In the genomic region with DNA sequence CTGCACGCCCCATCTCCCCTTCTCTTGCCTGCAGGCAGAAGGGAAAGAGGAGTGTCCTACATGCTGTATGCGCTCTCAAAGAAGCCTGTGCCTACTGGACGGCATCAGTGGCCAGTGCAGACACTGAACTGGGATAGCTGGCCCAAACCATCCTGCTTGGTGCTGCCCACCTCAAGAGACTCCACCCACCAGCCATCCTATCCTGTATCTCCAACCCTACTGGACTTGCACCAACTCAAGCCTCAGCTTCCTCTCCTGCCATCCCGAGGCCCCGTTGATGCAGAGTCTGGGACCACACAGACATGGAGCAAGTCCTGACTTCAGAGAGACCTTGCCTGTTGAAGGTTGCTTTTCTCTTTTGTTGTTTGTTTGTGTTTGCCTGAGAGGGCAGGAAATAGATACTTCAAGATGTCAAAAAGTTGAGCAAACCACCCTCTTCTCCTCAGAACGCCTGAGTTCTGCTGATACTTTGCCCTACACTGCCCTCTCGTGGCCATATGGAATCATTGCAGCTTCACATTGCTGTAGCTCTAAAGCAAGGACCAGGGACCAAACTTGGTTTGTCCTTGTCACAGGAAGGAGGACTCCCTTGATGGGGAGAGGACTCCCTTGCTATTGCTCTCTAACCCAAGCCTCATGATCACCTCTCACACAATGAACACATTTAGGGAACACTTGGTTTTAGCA, we compare ENCODE assay signal across 9 mouse cellular contexts. TPM values are rescaled to one million over a fixed set of nuclear protein-coding genes. Genes with fewer than 3 reads are reported as not detected.
DNase-seq lines count a peak whose midpoint lies in the region; ATAC-seq and TF ChIP-seq lines count a peak whose summit lies in the region.
"Had no signal": no experiment of that assay in that cellular context is flagged by ENCODE, and none has a peak within 500 bp of the region (broad histone marks: within the 10 kb centered on the region; RNA-seq: fewer than 3 reads in every experiment).

No protein-coding gene starts in this region.

- no peak overlapping the region for H3K4me2 ChIP-seq in kidney, postnatal 0 days (ENCODE audit: low read length)
- no peak overlapping the region for H3K4me2 ChIP-seq in liver, embryonic 11.5 days
- no peak overlapping the region for H3K4me2 ChIP-seq in stomach, embryonic 15.5 days
- H3K4me2 ChIP-seq: embryonic facial prominence, embryonic 15.5 days had no signal

- H3K27me3 ChIP-seq in kidney, postnatal 0 days (ENCODE audit: insufficient read depth, low read length) = no peaks in the 10 kb centered on the region
- H3K27me3 ChIP-seq in liver, embryonic 11.5 days (replicated peaks; ENCODE audit: control insufficient read depth, insufficient read depth, low read length) = peaks cover 4% of the 10 kb centered on the region; the same call in 1 of the 2 replicates
- H3K27me3 ChIP-seq in stomach, embryonic 15.5 days (replicated peaks) = no peaks in the 10 kb centered on the region
- H3K27me3 ChIP-seq: embryonic facial prominence, embryonic 15.5 days had no signal

- ATAC-seq in granulocyte monocyte progenitor cell, adult 5-6 weeks (replicated peaks; ENCODE audit: poor library complexity, severe bottlenecking) = peak; percentile 87
- 0 out of 2 replicates have a peak, but pooled peaks have one; percentile 31 for ATAC-seq in kidney, postnatal 0 days (replicated peaks; ENCODE audit: low FRiP score, low read depth)
- no peak for ATAC-seq in liver, embryonic 11.5 days (replicated peaks; ENCODE audit: low FRiP score)
- ATAC-seq in stomach, embryonic 15.5 days (ENCODE audit: insufficient read depth, low FRiP score, low read depth) = peak; percentile 15; the same call in 1 of the 2 replicates

- no peaks in the 10 kb centered on the region for H3K4me1 ChIP-seq in kidney, postnatal 0 days (replicated peaks; ENCODE audit: insufficient read depth, low read length)
- no peaks in the 10 kb centered on the region for H3K4me1 ChIP-seq in liver, embryonic 11.5 days (replicated peaks; ENCODE audit: control insufficient read depth, insufficient read depth, low read length)
- H3K4me1 ChIP-seq in stomach, embryonic 15.5 days = no peaks in the 10 kb centered on the region
- H3K4me1 ChIP-seq: embryonic facial prominence, embryonic 15.5 days had no signal

- peak; percentile 80 to 81 for DNase-seq in B cell, adult 2 months
- peak; percentile 50 for DNase-seq in adrenal gland, adult 8-10 months
- DNase-seq in embryo, embryonic 11.5 days (ENCODE audit: low read depth, low spot score) = peak; percentile 63
- DNase-seq in kidney, postnatal 0 days (ENCODE audit: low spot score) = peak; percentile 88
- DNase-seq in liver, embryonic 11.5 days (ENCODE audit: low spot score) = peak; percentile 44
- DNase-seq in neural tube, embryonic 10.5 days (ENCODE audit: extremely low spot score, low spot score) = peak; percentile 74

- TF ChIP-seq CTCF in kidney, postnatal 0 days (IDR thresholded peaks at IDR 0.05; ENCODE audit: low read depth) = peak; percentile 93

- no peak overlapping the region for H3K27ac ChIP-seq in kidney, postnatal 0 days
- H3K27ac ChIP-seq in liver, embryonic 11.5 days (ENCODE audit: low read depth, low read length) = no peak overlapping the region
- H3K27ac ChIP-seq in stomach, embryonic 15.5 days = no peak overlapping the region
- H3K27ac ChIP-seq: embryonic facial prominence, embryonic 15.5 days had no signal

- no peak overlapping the region for H3K9ac ChIP-seq in kidney, postnatal 0 days (ENCODE audit: low read depth, low read length)
- no peak overlapping the region for H3K9ac ChIP-seq in liver, embryonic 11.5 days (ENCODE audit: low read depth, low read length)
- H3K9ac ChIP-seq in stomach, embryonic 15.5 days = no peak overlapping the region
- H3K9ac ChIP-seq: embryonic facial prominence, embryonic 15.5 days had no signal

- WGBS in kidney, postnatal 0 days = 43% methylated on average over 7 of the region's 7 CpGs
- 47% methylated on average over 7 of the region's 7 CpGs for WGBS in liver, embryonic 11.5 days
- WGBS in stomach, embryonic 15.5 days = 49% methylated on average over 7 of the region's 7 CpGs

- H3K36me3 ChIP-seq in kidney, postnatal 0 days (ENCODE audit: insufficient read depth, low read length) = no peaks in the 10 kb centered on the region
- no peaks in the 10 kb centered on the region for H3K36me3 ChIP-seq in liver, embryonic 11.5 days (ENCODE audit: control insufficient read depth, insufficient read depth, low read length)
- H3K36me3 ChIP-seq in stomach, embryonic 15.5 days = no peaks in the 10 kb centered on the region
- H3K36me3 ChIP-seq: embryonic facial prominence, embryonic 15.5 days had no signal

- no peaks in the 10 kb centered on the region for H3K9me3 ChIP-seq in kidney, postnatal 0 days (replicated peaks; ENCODE audit: low read length)
- H3K9me3 ChIP-seq in liver, embryonic 11.5 days (ENCODE audit: control insufficient read depth, low read length) = no peaks in the 10 kb centered on the region
- no peaks in the 10 kb centered on the region for H3K9me3 ChIP-seq in stomach, embryonic 15.5 days
- H3K9me3 ChIP-seq: embryonic facial prominence, embryonic 15.5 days had no signal

- H3K4me3 ChIP-seq in kidney, postnatal 0 days (replicated peaks; ENCODE audit: low read depth, low read length) = no peak overlapping the region
- no peak overlapping the region for H3K4me3 ChIP-seq in liver, embryonic 11.5 days (ENCODE audit: low read depth, low read length)
- H3K4me3 ChIP-seq in stomach, embryonic 15.5 days (replicated peaks) = no peak overlapping the region
- H3K4me3 ChIP-seq: embryonic facial prominence, embryonic 15.5 days had no signal

RNA-seq across cellular contexts. Expression of a gene that starts 7.9 kb away (rescaled TPM):
- 10 to 100 TPM; 13.6 to 32.7 (median 23.2) TPM for total RNA-seq in adrenal gland, adult 8-10 months (2022)
- not detected in 2 replicates for total RNA-seq in granulocyte monocyte progenitor cell, adult 5-6 weeks (2014; fragmentation: Nextera tagmentation)
- not detected in 2 replicates for total RNA-seq in granulocyte monocyte progenitor cell, adult 5-6 weeks (2017)
- 25.1 and 25.4 TPM in 2 replicates for polyA plus RNA-seq in kidney, postnatal 0 days (2015; fragmentation: Nextera tagmentation; extraction: Ambion mirVana)
- 0.58 and 1.0 TPM in 2 replicates for polyA plus RNA-seq in liver, embryonic 11.5 days (2014; fragmentation: Nextera tagmentation; extraction: Ambion mirVana)
- polyA plus RNA-seq in stomach, embryonic 15.5 days (2015; fragmentation: Nextera tagmentation; extraction: Ambion mirVana) = 0.12 and 0.40 TPM in 2 replicates

RNA-seq across cellular contexts. Expression of a gene that starts 34.1 kb away (rescaled TPM):
- total RNA-seq in adrenal gland, adult 8-10 months (2022) = under 1 TPM in 2 of 4 experiments, not detected in 2; 0.12 to 0.34 TPM
- total RNA-seq in granulocyte monocyte progenitor cell, adult 5-6 weeks (2014; fragmentation: Nextera tagmentation) = not detected in 2 replicates
- not detected in 2 replicates for total RNA-seq in granulocyte monocyte progenitor cell, adult 5-6 weeks (2017)
- 0.06 and 0.12 TPM in 2 replicates for polyA plus RNA-seq in kidney, postnatal 0 days (2015; fragmentation: Nextera tagmentation; extraction: Ambion mirVana)
- polyA plus RNA-seq in liver, embryonic 11.5 days (2014; fragmentation: Nextera tagmentation; extraction: Ambion mirVana) = 0.95 and 1.0 TPM in 2 replicates
- 0.35 and 0.63 TPM in 2 replicates for polyA plus RNA-seq in stomach, embryonic 15.5 days (2015; fragmentation: Nextera tagmentation; extraction: Ambion mirVana)

RNA-seq across cellular contexts. Expression of a gene that starts 36.3 kb away (rescaled TPM):
- total RNA-seq in adrenal gland, adult 8-10 months (2022) = 10 to 100 TPM in 1 of 4 experiments, 1 to 10 TPM in 3; 4.0 to 10.2 (median 6.3) TPM
- total RNA-seq in granulocyte monocyte progenitor cell, adult 5-6 weeks (2014; fragmentation: Nextera tagmentation) = 0.99 and 3.3 TPM in 2 replicates
- total RNA-seq in granulocyte monocyte progenitor cell, adult 5-6 weeks (2017) = 2.4 and 3.1 TPM in 2 replicates
- 11.6 TPM in 2 replicates for polyA plus RNA-seq in kidney, postnatal 0 days (2015; fragmentation: Nextera tagmentation; extraction: Ambion mirVana)
- polyA plus RNA-seq in liver, embryonic 11.5 days (2014; fragmentation: Nextera tagmentation; extraction: Ambion mirVana) = 5.6 and 6.9 TPM in 2 replicates
- 8.7 and 9.8 TPM in 2 replicates for polyA plus RNA-seq in stomach, embryonic 15.5 days (2015; fragmentation: Nextera tagmentation; extraction: Ambion mirVana)

Comparison
In these comparisons a context has a peak if more than half of its experiments do, and no peak if none do; other contexts are left out.
1. RNA of a gene that starts 7.9 kb away (polyA plus RNA-seq): 25.1 to 25.4 TPM in kidney, postnatal 0 days; 0.58 to 1.0 TPM in liver, embryonic 11.5 days and 0.12 to 0.40 TPM in stomach, embryonic 15.5 days; every median in the first group is over 10 times any median in the second.
2. Peak in every context shown above with its lines, with median percentiles within 50 percentile points of each other: DNase-seq.